Mouse (Mus musculus) olfactory bulb, adult 2 months (tissue): ENCODE data around the gene Tinagl1.

ENCODE experiments used
- CTCF ChIP-seq: fragments of 200-500 bp; IDR thresholded peaks from 2 replicates; pipeline ENCODE4 v1.5.1; 2012; ENCODE audit warnings: low read depth, mild to moderate bottlenecking, low read length, moderate library complexity; ENCODE audit not compliant: insufficient read depth
- POLR2A ChIP-seq: fragments of 200-500 bp; IDR thresholded peaks from 2 replicates; pipeline ENCODE4 v1.6.1; 2012; ENCODE audit warnings: mild to moderate bottlenecking, low read depth, low read length, moderate library complexity; ENCODE audit not compliant: insufficient read depth

- TF ChIP-seq CTCF (no peak), POLR2A (no peak)
These were observed 2.8 kb downstream of the Tinagl1 start for GRCm38 (mm10) chr4:130171951-130172765.
